Comparison of ENCODE assay signal across 8 mouse cellular contexts in genomic region chr7:78912974-78913474, GRCm38 (mm10). TPM values are rescaled to one million over a fixed set of nuclear protein-coding genes. Genes with fewer than 3 reads are reported as not detected.
DNase-seq lines count a peak whose midpoint lies in the region; ATAC-seq and TF ChIP-seq lines count a peak whose summit lies in the region.

Isg20 (plus strand) TSS chr7:78913424.

- H3K4me1 ChIP-seq in heart, embryonic 13.5 days = peaks cover 21% of the 10 kb centered on the region
- H3K4me1 ChIP-seq in megakaryocyte, embryonic 14.5 days = peaks cover 90% of the 10 kb centered on the region

- 72% methylated on average over 5 of the region's 5 CpGs for WGBS in heart, embryonic 13.5 days

- peak within 1 kb of the TSS; percentile 73 for H3K9ac ChIP-seq in heart, embryonic 13.5 days

- H3K4me2 ChIP-seq in heart, embryonic 13.5 days = peak within 1 kb of the TSS; percentile 70

- H3K27me3 ChIP-seq in heart, embryonic 13.5 days (replicated peaks) = no peaks in the 10 kb centered on the region; the same call in 1 of the 2 replicates
- H3K27me3 ChIP-seq in Patski = no peaks in the 10 kb centered on the region
- H3K27me3 ChIP-seq in megakaryocyte, embryonic 14.5 days (replicated peaks) = no peaks in the 10 kb centered on the region

- no peak for ATAC-seq in heart, embryonic 13.5 days (ENCODE audit: extremely low read depth, insufficient number of reproducible peaks, low FRiP score, low TSS enrichment)
- ATAC-seq in Patski = no peak

- intact Hi-C loops in heart, postnatal 25 days (cut with DNase I) = no loop called here
- intact Hi-C loops in gastrocnemius, postnatal 14 days (cut with DNase I; ENCODE audit: low total_unique reads) = no loop called here

- in situ Hi-C loops in Patski (cut with MboI; ENCODE audit: low pct_unique_long_range_greater_than_20kb) = loop anchor here (10.0 kb wide), 2 partner anchors 432 to 552 kb away; partner anchors contain the start of gene Polg

- peaks cover 19% of the 10 kb centered on the region for H3K36me3 ChIP-seq in heart, embryonic 13.5 days
- H3K36me3 ChIP-seq in megakaryocyte, embryonic 14.5 days (replicated peaks; ENCODE audit: low read length) = peaks cover 64% of the 10 kb centered on the region

- CTCF ChIA-PET in Patski (lab: Charles Lee) = interaction anchor here (0.9 kb wide), 1 partner anchor 11 kb away, joined by 3 read pairs; no protein-coding TSS in a partner anchor

- POLR2A ChIA-PET in Patski (lab: Charles Lee) = no interaction called here

- H3K27ac ChIP-seq in heart, embryonic 13.5 days (replicated peaks) = no peak within 1 kb of the TSS

- peak within 1 kb of the TSS; percentile 38 for H3K4me3 ChIP-seq in heart, embryonic 13.5 days
- peak within 1 kb of the TSS; percentile 91 for H3K4me3 ChIP-seq in megakaryocyte, embryonic 14.5 days (replicated peaks)

- H3K9me3 ChIP-seq in heart, embryonic 13.5 days = no peaks in the 10 kb centered on the region
- no peaks in the 10 kb centered on the region for H3K9me3 ChIP-seq in megakaryocyte, embryonic 14.5 days

- TF ChIP-seq CTCF in Patski (IDR thresholded peaks at IDR 0.05) = no peak

- no peak for DNase-seq in heart, adult 18-20 months
- no peak for DNase-seq in Patski (ENCODE audit: low read depth, low spot score)
- no peak for DNase-seq in heart, postnatal 25 days (ENCODE audit: low spot score)
- no peak for DNase-seq in adrenal gland, adult 18-20 months (ENCODE audit: low spot score in 2 of 2)
- no peak for DNase-seq in gastrocnemius, postnatal 14 days
- DNase-seq in adrenal gland, postnatal 10 days = no peak

RNA-seq across cellular contexts. Expression of gene Isg20, which starts in this region (rescaled TPM):
- polyA plus RNA-seq in heart, embryonic 13.5 days (2015; fragmentation: Nextera tagmentation; extraction: Ambion mirVana) = 0.91 and 1.6 TPM in 2 replicates
- total RNA-seq in heart, adult 18-20 months (2021) = 1 to 10 TPM; 6.3 to 7.0 TPM
- polyA plus RNA-seq in Patski (2021) = 29.8 TPM
- total RNA-seq in heart, postnatal 25 days (2021) = 10 to 100 TPM; 11.8 to 16.4 TPM
- polyA plus RNA-seq in megakaryocyte, embryonic 14.5 days (2012; ENCODE audit: insufficient read depth, low replicate concordance) = 31.4 and 127 TPM in 2 replicates
- total RNA-seq in adrenal gland, adult 18-20 months (2021) = 10 to 100 TPM in 1 of 2 experiments, 1 to 10 TPM in 1; 5.4 to 12.2 TPM
- 1 to 10 TPM; 1.0 to 1.2 TPM for total RNA-seq in gastrocnemius, postnatal 14 days (2021)
- total RNA-seq in adrenal gland, postnatal 10 days (2021) = 1 to 10 TPM; 6.5 to 8.8 TPM

Comparison
In these comparisons a context has a peak if more than half of its experiments do, and no peak if none do; other contexts are left out.
1. RNA of gene Isg20 (polyA plus RNA-seq): 31.4 to 127 TPM in megakaryocyte, embryonic 14.5 days and 29.8 TPM in Patski (single experiment); 0.91 to 1.6 TPM in heart, embryonic 13.5 days; every median in the first group is over 10 times any median in the second.